Mouse (Mus musculus) bone marrow, adult 2 months (tissue): ENCODE results near the gene Ensa.

ENCODE experiments used
- CTCF ChIP-seq: fragments of 200-500 bp; IDR thresholded peaks from 2 replicates; pipeline ENCODE4 v1.5.1; 2011; ENCODE audit warnings: low read length, control low read depth; ENCODE audit not compliant: control insufficient read depth, insufficient read depth
- POLR2A ChIP-seq: fragments of 200-500 bp; IDR thresholded peaks from 2 replicates; pipeline ENCODE4 v1.6.1; 2011; ENCODE audit warnings: low read depth, mild to moderate bottlenecking, control low read depth, low read length, borderline replicate concordance; ENCODE audit not compliant: control insufficient read depth

DNA sequence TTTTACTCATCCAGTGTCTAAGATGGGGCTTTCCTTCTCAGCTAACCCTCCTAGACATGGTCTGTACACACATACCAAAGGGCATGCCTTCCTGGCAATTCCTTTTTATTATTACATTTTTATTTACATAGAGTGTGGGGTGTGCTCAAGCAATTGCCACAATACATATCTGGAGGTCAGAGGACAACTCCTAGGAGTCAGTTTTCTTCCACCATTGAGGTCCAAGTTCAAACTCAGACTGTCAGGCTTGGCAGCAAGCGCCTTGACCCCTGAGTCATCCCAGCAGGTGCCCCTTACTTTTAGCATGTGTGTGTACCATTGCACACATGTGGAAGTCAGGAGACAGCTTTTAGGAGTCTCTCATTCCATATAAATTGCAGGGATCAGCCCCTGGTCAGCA lies 10.8 kb upstream of the Ensa start:
- TF ChIP-seq CTCF (no peak), POLR2A (no peak)
